Mouse (Mus musculus): Measurements from ENCODE around the gene Cox4i1.
A peak's percentile ranks its signal among the peaks of the same experiment; 100 is the strongest.

Cox4i1 gene

DNA sequence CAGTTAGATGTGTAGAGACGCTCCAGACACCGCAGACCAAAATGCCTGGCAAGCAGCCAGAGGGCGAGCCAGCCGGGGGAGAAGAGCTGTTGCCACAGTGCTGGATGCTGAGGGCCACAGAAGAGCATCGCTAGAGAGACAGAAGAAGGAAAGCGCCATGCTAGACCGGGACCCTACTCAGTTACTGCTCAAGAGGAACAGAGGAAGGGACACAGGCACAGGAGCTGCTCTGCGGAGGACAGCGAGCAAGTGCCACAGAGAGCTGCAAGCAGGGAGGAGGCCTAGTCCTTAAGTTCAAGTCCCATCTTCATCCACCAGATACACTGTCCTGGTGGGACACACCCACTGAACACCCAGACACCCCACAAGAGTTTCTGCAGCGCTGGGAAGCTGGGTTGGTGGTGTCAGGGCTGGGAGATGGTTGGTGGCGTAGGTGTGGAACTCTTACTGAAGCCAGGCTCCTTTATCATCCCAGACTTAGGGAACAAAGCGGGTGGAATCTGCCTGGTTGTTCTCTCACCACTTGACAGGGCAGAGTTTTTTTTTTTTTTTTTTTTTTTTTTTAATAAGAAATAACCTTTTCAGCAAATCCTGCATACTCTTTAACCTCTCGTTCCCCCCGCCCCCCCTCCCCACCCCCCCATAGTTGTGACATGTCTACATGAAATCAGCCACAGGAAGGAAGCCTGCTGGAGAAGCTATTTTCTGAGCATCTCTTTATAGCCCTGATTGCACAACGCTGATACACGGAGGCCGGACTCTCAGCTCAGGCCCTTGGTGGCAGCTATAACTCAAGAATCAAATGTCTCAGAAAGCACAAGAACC, 29.3 kb downstream of the Cox4i1 start:
- DNase-seq = peak in 1 of 2 experiments; percentile 45

DNA sequence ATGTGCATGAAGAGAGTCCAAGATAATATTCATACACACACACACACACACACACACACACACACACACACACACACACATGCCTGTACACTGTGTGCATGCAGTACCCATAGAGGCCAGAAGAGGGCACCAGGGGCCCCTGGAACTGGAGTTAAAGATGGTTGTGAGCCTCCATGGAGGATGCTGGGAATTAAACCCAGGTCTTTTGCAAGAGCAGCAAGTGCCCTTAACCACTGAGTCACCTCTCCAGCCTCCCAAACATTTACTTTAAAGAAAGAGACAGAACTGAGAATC, 29.9 kb downstream of the Cox4i1 start:
- DNase-seq = peak in 1 of 2 experiments; percentile 49

DNA sequence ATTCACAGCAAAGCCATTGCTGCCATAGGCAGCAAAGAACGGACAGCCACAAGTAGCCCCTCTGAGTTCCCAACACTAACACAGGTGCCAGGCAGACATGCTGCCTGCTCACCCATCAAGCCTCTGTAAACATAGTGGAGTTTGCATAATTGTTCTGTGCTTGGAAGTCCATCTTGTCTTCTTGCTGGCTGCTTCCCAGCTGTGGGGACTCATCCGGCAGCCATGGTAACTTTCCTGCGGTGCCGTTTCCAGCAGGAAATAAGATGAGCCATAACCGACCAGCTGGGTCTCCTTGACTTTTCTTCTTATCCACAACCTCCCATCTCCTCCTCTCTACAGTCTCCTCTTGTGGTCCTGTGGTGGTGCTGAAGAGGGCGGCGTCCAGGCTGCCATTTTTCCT, 30.4 kb downstream of the Cox4i1 start:
- DNase-seq = no peak

DNA sequence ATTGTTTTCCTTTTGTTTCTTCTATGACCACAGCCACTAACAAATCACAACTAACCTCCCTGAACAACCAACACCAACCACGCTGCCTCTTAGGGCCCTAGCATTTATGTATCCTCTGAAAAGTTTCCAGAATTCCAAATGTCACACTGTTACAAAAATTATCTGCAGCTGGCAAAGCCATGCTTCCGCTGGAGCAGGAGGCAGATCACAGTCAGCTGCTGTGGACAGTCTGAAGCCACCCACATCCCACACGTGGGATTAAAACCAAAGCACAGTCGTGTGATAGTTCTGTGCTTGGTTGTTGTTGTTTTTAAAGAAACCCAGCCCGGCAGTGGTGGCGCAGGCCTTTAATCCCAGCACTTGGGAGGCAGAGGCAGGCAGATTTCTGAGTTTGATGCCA, 31.1 kb downstream of the Cox4i1 start:
- DNase-seq = no peak

DNA sequence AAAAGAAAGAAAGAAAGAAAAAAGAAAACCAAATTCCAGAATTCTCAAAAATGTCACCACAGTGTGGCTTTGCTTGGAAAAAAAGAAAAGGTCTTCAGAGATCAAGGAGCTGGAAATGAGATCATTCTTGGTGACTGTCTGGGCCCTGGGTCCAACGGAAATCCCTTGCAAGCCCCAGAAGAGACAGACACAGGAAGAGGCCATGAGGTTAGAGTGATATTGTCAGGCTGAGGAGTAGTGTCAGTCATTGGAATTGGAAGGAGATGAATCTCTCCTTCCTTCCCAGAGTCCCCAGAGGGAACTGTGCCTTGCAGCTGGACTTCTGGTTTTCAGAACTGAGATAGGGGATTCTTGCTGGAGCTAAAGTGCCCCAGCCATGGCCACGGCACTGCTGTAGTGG, 31.5 kb downstream of the Cox4i1 start:
- no peak for DNase-seq

DNA sequence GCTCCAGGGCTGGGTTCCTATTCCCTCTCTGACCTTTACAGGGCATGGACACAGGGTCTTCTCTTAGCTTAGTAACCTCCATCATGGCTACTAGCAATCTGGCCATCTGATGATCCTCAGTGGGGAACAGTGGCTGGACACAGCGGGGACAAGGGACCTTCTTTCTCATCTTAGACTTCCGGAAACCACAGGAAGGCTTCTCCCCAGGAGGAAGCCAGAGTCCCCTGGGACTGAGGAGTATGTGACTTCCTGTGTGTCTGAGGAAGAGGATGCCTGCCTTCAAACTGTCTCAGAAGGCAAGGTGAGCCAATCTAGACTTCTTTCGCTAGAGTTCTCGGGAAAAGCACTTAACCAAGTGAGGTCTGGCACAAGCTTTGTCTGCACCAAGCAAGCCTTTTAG, 32.0 kb downstream of the Cox4i1 start:
- DNase-seq = no peak

DNA sequence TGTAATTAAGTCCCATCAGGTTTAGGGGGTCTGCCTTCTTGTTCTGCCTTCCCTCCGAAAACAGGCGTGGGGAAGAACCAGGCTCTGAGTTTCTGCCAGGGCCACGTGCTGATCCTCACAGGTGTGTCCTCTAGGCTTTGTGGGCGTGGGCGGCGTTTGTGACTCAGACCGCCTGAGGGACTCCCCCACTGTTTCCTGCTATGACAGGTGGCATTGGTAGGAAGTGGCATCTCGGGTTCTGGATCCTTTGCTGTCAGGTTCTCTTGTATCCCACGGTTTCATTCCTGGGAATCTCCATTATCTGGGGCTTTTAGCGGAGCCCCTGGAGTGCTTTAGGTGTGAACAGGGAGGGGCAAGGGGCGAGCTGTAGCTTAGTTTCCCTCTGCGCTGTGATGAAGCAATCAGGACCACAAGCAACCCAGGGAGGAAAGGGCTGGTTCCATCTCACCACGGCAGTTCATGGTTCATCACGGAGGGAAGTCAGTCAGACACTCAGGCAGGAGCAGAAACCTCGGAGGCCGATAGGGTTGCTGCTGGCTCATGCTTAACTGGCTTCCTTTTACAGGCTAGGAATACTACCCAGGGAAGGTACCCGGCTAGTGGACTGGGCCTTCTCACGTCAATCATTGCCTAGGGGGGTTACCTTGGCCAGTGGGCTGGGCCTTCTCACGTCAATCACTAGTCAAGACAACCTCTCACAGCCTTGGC, 33.9 kb downstream of the Cox4i1 start:
- peak; percentile 75 to 78 for DNase-seq

DNA sequence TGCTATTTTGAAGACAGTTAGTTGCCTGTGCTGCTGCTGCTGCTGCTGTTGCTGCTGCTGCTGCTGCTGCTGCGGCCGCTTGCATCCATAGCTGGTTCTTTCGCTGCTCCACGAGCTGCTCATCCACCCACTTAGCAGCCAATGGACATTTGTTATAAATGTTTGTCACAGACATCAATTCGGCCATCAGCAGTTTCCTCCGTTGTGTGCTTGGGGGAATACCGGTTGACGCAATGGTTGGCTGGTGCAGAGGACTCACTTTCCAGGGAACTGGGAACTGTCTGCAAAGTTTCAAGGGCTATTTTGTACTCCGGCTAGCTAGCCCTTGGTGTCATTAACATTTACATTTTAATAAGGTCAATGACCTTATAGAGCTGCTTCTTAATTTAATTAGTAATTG, 36.2 kb downstream of the Cox4i1 start:
- no peak for DNase-seq

DNA sequence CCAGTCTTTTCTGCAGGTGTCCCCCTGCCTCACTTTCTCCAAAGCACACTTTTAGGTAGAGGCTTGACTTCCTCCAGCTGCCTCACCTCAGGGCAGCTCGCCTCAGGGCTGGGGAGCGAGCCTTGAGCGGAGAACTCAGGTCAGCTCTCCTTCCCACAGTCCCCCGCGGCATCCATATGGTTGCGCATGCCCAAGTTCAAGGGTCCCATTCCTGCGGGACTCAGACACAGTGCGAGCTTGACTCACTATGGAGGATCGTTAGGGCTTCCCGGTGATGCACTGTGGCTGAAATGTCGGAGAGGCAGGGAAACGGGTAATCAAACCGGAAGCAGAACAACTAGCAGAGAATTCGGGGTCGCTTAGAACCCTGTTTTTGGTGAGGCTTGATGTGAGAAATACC, 37.1 kb downstream of the Cox4i1 start:
- no peak for DNase-seq

DNA sequence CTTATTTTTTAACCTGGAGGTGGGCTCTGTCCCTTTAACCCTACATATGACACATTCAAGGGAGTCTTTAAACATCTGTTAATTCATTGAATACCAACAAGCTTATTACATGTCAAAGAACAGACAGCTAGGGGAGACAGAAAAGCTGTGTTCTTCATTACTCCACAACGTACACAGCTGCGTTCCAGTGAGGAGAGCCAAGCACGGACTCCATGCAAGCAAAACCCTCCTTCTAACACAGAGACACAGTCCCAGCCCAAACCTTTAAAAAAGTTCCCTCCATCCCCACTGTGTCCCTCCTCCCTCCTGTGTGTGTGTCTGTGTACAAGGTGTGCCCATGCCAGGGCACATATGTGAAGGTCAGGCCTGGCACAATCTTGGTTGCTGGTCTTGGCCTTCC, 38.2 kb downstream of the Cox4i1 start:
- DNase-seq = no peak

DNA sequence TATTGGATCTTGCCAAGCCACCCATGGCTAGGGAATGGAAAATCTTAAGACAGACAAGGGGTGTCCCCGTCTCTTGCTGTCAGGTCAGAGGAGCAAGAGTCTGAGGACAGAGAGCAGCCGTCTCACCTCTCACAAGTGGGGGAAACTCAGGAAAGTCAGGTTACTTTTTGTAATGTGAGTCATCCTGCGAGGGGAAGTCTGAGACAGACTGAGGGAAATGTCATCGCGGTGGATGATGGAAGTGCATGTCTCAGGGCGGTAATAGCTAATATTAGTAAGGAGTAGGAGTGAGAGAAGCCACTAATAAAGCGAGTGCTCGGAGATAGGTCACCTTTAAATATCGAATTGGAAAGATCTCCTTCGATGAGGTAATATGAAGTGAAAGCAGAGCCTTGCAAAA, 41.2 kb downstream of the Cox4i1 start:
- DNase-seq = no peak

DNA sequence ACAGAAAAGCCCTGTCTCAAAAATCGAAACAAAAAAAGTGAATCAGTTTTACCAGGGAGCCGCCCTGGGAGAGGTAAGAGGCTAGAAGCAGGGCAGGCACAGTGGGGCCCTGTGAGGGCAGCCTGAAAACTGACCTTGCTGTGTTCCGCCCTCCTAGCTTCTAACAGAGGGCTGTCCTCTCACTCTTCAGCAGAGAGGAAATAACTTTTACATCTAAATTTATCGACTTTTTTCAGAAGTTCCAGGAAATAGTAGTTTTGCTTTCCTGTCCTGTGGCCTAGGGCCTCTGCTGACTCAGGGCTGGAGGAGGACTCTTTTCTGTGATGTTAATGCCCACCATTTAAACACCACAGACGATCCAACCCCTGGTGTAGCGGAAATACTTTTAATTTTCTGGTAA, 47.2 kb downstream of the Cox4i1 start:
- DNase-seq = no peak

DNA sequence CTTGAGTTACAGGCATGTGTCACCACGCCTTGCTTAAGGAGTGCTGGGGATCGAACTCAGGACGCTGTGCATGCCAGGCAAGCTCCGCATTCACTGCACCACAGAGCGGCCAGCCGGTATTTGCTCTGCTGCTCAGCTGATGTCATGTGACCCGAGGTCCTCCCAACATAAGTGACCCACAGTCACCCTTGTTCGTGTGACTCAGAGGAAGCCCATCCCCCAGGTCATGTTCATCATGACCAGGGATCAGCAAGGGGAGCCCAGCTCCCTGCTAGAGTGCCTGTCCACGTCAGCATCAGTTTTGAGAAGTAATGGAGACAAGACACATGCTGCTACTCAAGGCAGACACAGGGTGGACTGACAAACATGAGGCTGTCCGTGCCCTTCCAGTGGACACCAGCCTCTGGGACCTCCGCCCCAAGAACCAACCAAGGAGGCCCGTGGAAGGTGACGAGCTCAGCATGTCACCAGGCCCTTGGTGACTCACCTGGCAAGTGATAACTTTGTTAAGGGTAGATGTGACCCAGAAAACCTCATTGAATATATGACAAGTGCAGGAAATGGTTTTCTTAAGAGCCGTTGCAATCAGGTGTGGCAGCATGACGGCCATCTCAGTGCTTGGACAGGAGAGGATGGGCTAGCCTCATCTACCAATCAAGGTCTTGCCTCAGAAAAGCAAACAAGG, 48.1 kb downstream of the Cox4i1 start:
- DNase-seq = no peak

DNA sequence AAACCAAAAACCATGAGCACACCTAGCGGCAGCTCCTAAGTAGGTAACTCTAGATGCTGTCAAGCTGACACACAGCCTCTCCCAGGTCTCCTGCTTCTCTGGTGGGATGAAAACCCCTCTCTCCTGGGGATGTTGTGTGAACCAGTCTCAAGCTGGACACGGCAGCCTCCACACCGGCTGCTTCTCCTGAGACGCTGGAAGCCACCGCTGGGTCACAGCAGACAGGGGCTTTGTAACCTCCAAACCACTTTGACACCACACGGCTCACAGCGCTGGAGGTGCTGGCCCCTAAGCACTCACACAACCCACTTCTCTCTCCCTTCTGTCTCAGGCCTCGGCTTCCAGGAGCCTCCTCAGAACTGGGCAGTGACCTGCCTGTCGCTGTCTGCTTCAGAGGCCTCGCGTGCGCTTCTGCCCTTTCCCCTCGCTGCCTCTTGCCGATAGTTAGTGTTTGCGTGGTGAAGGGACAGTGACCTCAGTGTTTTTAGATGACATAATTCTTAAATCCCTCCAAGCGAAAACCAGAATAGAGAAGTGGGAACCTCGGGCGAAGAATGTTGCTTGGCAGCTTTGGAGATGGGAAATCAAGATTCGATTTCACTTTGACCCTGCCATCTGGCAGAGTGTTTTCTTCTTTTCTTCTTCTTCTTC, 51.7 kb downstream of the Cox4i1 start:
- DNase-seq = no peak

DNA sequence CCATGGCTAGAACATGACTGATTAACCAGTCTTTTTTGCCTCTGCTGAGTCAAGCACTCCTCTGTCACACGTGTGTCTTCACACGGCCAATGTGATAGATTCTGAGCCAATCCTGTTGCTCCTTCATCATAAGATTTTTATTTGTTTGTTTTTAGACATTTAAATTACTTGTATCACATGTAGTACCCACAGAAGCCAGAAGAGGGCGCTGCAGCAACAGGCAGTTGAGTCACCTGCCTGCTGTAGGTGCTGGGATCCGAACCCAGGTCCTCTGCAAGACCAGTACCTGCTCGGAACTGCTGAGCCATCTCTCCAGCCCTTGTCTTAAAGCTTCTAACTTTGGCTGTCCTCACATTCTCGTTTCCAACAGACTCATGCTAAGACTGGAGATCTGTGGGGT, 55.0 kb downstream of the Cox4i1 start:
- DNase-seq = no peak

Data from spleen, adult 18-20 months (tissue).